Mouse (Mus musculus) heart, adult 2 months (tissue): ENCODE results near the gene Chpt1.

Experiments used
- CTCF ChIP-seq: fragments of 200-600 bp; IDR thresholded peaks from 2 replicates; pipeline ENCODE4 v1.8.1; 2022; ENCODE audit warnings: antibody characterized with exemption, mild to moderate bottlenecking, moderate library complexity
- POLR2A ChIP-seq: fragments of 200-500 bp; IDR thresholded peaks from 2 replicates; pipeline ENCODE4 v1.6.1; 2011; ENCODE audit warnings: mild to moderate bottlenecking, low read depth, low read length, control low read depth; ENCODE audit not compliant: insufficient read depth

- no peak for TF ChIP-seq POLR2A
- TF ChIP-seq CTCF: no peak
Observed at GRCm38 (mm10) chr10:88420141-88420541, 83.7 kb downstream of the Chpt1 start.
